Mouse (Mus musculus) cerebellum, adult 2 months (tissue): ENCODE measurements around the gene Sart3.

ENCODE experiments used
- CTCF ChIP-seq: fragments of 200-500 bp; IDR thresholded peaks from 2 replicates; pipeline ENCODE4 v1.5.1; 2011; ENCODE audit warnings: low read depth, mild to moderate bottlenecking, control low read depth, low read length, moderate library complexity, borderline replicate concordance; ENCODE audit not compliant: insufficient read depth
- POLR2A ChIP-seq: fragments of 200-500 bp; IDR thresholded peaks from 2 replicates; pipeline ENCODE4 v1.6.1; 2011; ENCODE audit warnings: low read length, control low read depth, borderline replicate concordance; ENCODE audit not compliant: insufficient read depth

- TF ChIP-seq CTCF = no peak
- no peak for TF ChIP-seq POLR2A
These were observed 79.0 kb downstream of the Sart3 start for GRCm38 (mm10) chr5:113693196-113693755.
